Mouse (Mus musculus) forebrain, embryonic 15.5 days (tissue): Measurements from ENCODE around the gene Vsig8. TPM values are rescaled to one million over a fixed set of nuclear protein-coding genes. Genes with fewer than 3 reads are reported as not detected.

ENCODE experiments used
- ATAC-seq: fragments of 200-750 bp; cut with Nextera tagmentation; replicated peaks from 2 replicates; pipeline ENCODE4 v1.8.0; 2017; ENCODE audit warnings: mild to moderate bottlenecking, moderate TSS enrichment, moderate library complexity
- H3K27ac ChIP-seq: fragments of 300-500 bp; sonication (generic); replicated peaks from 2 replicates; pipeline ENCODE4 v1.5.1; 2015; ENCODE audit warnings: mild to moderate bottlenecking, inconsistent platforms
- H3K27me3 ChIP-seq: fragments of 300-500 bp; sonication (generic); 2 replicates; pipeline ENCODE4 v1.6.1; 2015; ENCODE audit warnings: inconsistent platforms
- H3K36me3 ChIP-seq: fragments of 300-500 bp; sonication (generic); 2 replicates; pipeline ENCODE4 v1.6.1; 2015; ENCODE audit warnings: mild to moderate bottlenecking, inconsistent platforms
- H3K4me1 ChIP-seq: fragments of 300-500 bp; sonication (generic); 2 replicates; pipeline ENCODE4 v1.6.1; 2015; ENCODE audit warnings: inconsistent platforms
- H3K4me2 ChIP-seq: fragments of 300-500 bp; sonication (generic); replicated peaks from 2 replicates; pipeline ENCODE4 v1.6.1; 2015; ENCODE audit warnings: mild to moderate bottlenecking, inconsistent platforms
- H3K4me3 ChIP-seq: fragments of 300-500 bp; sonication (generic); 2 replicates; pipeline ENCODE4 v1.5.1; 2015; ENCODE audit warnings: mild to moderate bottlenecking, inconsistent platforms
- H3K9ac ChIP-seq: fragments of 300-500 bp; sonication (generic); replicated peaks from 2 replicates; pipeline ENCODE4 v1.6.1; 2015; ENCODE audit warnings: mild to moderate bottlenecking, inconsistent platforms
- H3K9me3 ChIP-seq: fragments of 300-500 bp; sonication (generic); 2 replicates; pipeline ENCODE4 v1.6.1; 2016; ENCODE audit warnings: inconsistent platforms
- WGBS: fragments of 180-500 bp; shearing (Covaris S2); methylation state at CpG from one replicate; pipeline ENCODE4 v1.1.7; 2015; ENCODE audit warnings: mixed read lengths; 5-methylcytosine and 5-hydroxymethylcytosine counted together
- polyA plus RNA-seq: library from polyadenylated mRNA; unstranded; fragments of >200 nt; fragmentation: Nextera tagmentation; extraction: Ambion mirVana; gene quantifications from 2 replicates; pipeline ENCODE4 v1.2.1, GENCODE M21; 2015

Vsig8 gene
- polyA plus RNA-seq, 1 experiment from 2014 or later, result 0.14 TPM

- Histone ChIP-seq H3K4me2 (peak overlapping the region; percentile 35), H3K9ac (no peak overlapping the region), H3K27ac (no peak overlapping the region), H3K4me3 (peak overlapping the region; percentile 20), H3K9me3 (no peaks in the 10 kb centered on the region), H3K4me1 (0 out of 2 replicates have a peak, but pooled peaks cover 13% of the 10 kb centered on the region), H3K27me3 (peaks cover 3% of the 10 kb centered on the region; the same call in 1 of the 2 replicates), H3K36me3 (no peaks in the 10 kb centered on the region)
- WGBS, result 1% methylated on average over 12 of the region's 13 CpGs
- peak; percentile 67 for ATAC-seq
These were observed 23.2 kb upstream of the Vsig8 start for GRCm38 (mm10) chr1:172532551-172532950.

- Histone ChIP-seq H3K4me3 (no peak overlapping the region), H3K4me1 (peaks cover 17% of the 10 kb centered on the region; the same call in 1 of the 2 replicates), H3K9ac (no peak overlapping the region), H3K27me3 (peaks cover 3% of the 10 kb centered on the region; the same call in 1 of the 2 replicates), H3K4me2 (no peak overlapping the region), H3K36me3 (no peaks in the 10 kb centered on the region), H3K27ac (no peak overlapping the region), H3K9me3 (no peaks in the 10 kb centered on the region)
- ATAC-seq, result no peak
- 80% methylated on average over 16 of the region's 16 CpGs for WGBS
These were observed 20.6 kb upstream of the Vsig8 start for GRCm38 (mm10) chr1:172535116-172535515.

GRCm38 (mm10) chr1:172539827-172540226, 15.9 kb upstream of the Vsig8 start:
- Histone ChIP-seq H3K9me3 (no peaks in the 10 kb centered on the region), H3K9ac (no peak overlapping the region), H3K27me3 (no peaks in the 10 kb centered on the region), H3K4me1 (peaks cover 10% of the 10 kb centered on the region; the same call in 1 of the 2 replicates), H3K36me3 (no peaks in the 10 kb centered on the region), H3K4me2 (no peak overlapping the region), H3K4me3 (no peak overlapping the region), H3K27ac (no peak overlapping the region)
- 32% methylated on average over 6 of the region's 6 CpGs for WGBS
- peak; percentile 18 for ATAC-seq

- 40% methylated on average over 11 of the region's 11 CpGs for WGBS
- H3K9me3 ChIP-seq, result no peaks in the 10 kb centered on the region
- no peak overlapping the region for H3K4me2 ChIP-seq
- H3K9ac ChIP-seq, result no peak overlapping the region
- H3K27ac ChIP-seq, result no peak overlapping the region
- no peak overlapping the region for H3K4me3 ChIP-seq
- H3K36me3 ChIP-seq, result no peaks in the 10 kb centered on the region
- no peaks in the 10 kb centered on the region for H3K27me3 ChIP-seq
- peak; percentile 55; the same call in 1 of the 2 replicates for ATAC-seq
- H3K4me1 ChIP-seq, result peaks cover 10% of the 10 kb centered on the region; the same call in 1 of the 2 replicates
These were observed 15.4 kb upstream of the Vsig8 start for GRCm38 (mm10) chr1:172540283-172540820.

GRCm38 (mm10) chr1:172546062-172546461, 9.7 kb upstream of the Vsig8 start:
- Histone ChIP-seq H3K4me2 (no peak overlapping the region), H3K27me3 (no peaks in the 10 kb centered on the region), H3K9ac (no peak overlapping the region), H3K9me3 (no peaks in the 10 kb centered on the region), H3K4me3 (no peak overlapping the region), H3K27ac (no peak overlapping the region), H3K4me1 (peaks cover 19% of the 10 kb centered on the region), H3K36me3 (no peaks in the 10 kb centered on the region)
- ATAC-seq, result no peak
- 95% methylated on average over 4 of the region's 4 CpGs for WGBS

GRCm38 (mm10) chr1:172548501-172548900, 7.2 kb upstream of the Vsig8 start:
- no peak for ATAC-seq
- Histone ChIP-seq H3K9ac (no peak overlapping the region), H3K9me3 (no peaks in the 10 kb centered on the region), H3K4me3 (no peak overlapping the region), H3K27ac (no peak overlapping the region), H3K36me3 (no peaks in the 10 kb centered on the region), H3K4me2 (no peak overlapping the region), H3K4me1 (peaks cover 21% of the 10 kb centered on the region), H3K27me3 (no peaks in the 10 kb centered on the region)
- WGBS, result 69% methylated on average over 7 of the region's 7 CpGs

- no peaks in the 10 kb centered on the region for H3K27me3 ChIP-seq
- H3K4me2 ChIP-seq, result peak overlapping the region; percentile 55; the same call in 1 of the 2 replicates
- H3K9ac ChIP-seq, result no peak overlapping the region
- no peaks in the 10 kb centered on the region for H3K9me3 ChIP-seq
- H3K4me3 ChIP-seq, result no peak overlapping the region
- peaks cover 21% of the 10 kb centered on the region for H3K4me1 ChIP-seq
- H3K27ac ChIP-seq, result no peak overlapping the region
- WGBS, result 14% methylated on average over 2 of the region's 2 CpGs
- H3K36me3 ChIP-seq, result no peaks in the 10 kb centered on the region
- ATAC-seq, result no peak
These were observed 6.4 kb upstream of the Vsig8 start for GRCm38 (mm10) chr1:172549314-172549713.

- 3% methylated on average over 8 of the region's 8 CpGs for WGBS
- Histone ChIP-seq H3K27me3 (no peaks in the 10 kb centered on the region), H3K9ac (peak overlapping the region; percentile 47; the same call in 1 of the 2 replicates), H3K4me1 (peaks cover 21% of the 10 kb centered on the region), H3K27ac (no peak overlapping the region), H3K36me3 (no peaks in the 10 kb centered on the region), H3K9me3 (no peaks in the 10 kb centered on the region), H3K4me3 (peak overlapping the region; percentile 44), H3K4me2 (peak overlapping the region; percentile 55)
- no peak for ATAC-seq
These were observed 6.0 kb upstream of the Vsig8 start for GRCm38 (mm10) chr1:172549717-172550116.

- no peaks in the 10 kb centered on the region for H3K9me3 ChIP-seq
- peak; percentile 90 for ATAC-seq
- H3K4me1 ChIP-seq, result peaks cover 21% of the 10 kb centered on the region
- H3K27me3 ChIP-seq, result no peaks in the 10 kb centered on the region
- peak overlapping the region; percentile 44 for H3K4me3 ChIP-seq
- peak overlapping the region; percentile 55 for H3K4me2 ChIP-seq
- H3K36me3 ChIP-seq, result no peaks in the 10 kb centered on the region
- 0 out of 2 replicates have a peak overlapping the region, but pooled peaks have one; percentile 1 for H3K27ac ChIP-seq
- under 1% methylated on average over 8 of the region's 8 CpGs for WGBS
- peak overlapping the region; percentile 47 for H3K9ac ChIP-seq
These were observed 5.2 kb upstream of the Vsig8 start for GRCm38 (mm10) chr1:172550551-172550951.

- 32% methylated on average over 7 of the region's 7 CpGs for WGBS
- Histone ChIP-seq H3K4me2 (peak overlapping the region; percentile 55), H3K9me3 (no peaks in the 10 kb centered on the region), H3K4me1 (peaks cover 21% of the 10 kb centered on the region), H3K36me3 (no peaks in the 10 kb centered on the region), H3K27ac (0 out of 2 replicates have a peak overlapping the region, but pooled peaks have one; percentile 1), H3K27me3 (no peaks in the 10 kb centered on the region), H3K9ac (peak overlapping the region; percentile 47; the same call in 1 of the 2 replicates), H3K4me3 (no peak overlapping the region)
- no peak for ATAC-seq
These were observed 4.7 kb upstream of the Vsig8 start for GRCm38 (mm10) chr1:172551009-172551408.

GRCm38 (mm10) chr1:172552623-172553022, 3.1 kb upstream of the Vsig8 start:
- Histone ChIP-seq H3K9me3 (no peaks in the 10 kb centered on the region), H3K4me1 (peaks cover 21% of the 10 kb centered on the region), H3K4me2 (no peak overlapping the region), H3K27me3 (no peaks in the 10 kb centered on the region), H3K9ac (no peak overlapping the region), H3K27ac (no peak overlapping the region), H3K36me3 (no peaks in the 10 kb centered on the region), H3K4me3 (no peak overlapping the region)
- ATAC-seq, result no peak
- WGBS, result 35% methylated on average over 1 of the region's 1 CpGs

- Histone ChIP-seq H3K4me2 (peak overlapping the region; percentile 93), H3K4me3 (peak overlapping the region; percentile 69), H3K9ac (peak overlapping the region; percentile 59), H3K27ac (no peak overlapping the region), H3K36me3 (no peaks in the 10 kb centered on the region), H3K4me1 (peaks cover 17% of the 10 kb centered on the region), H3K9me3 (no peaks in the 10 kb centered on the region), H3K27me3 (peaks cover 23% of the 10 kb centered on the region)
- peak; percentile 88 for ATAC-seq
- WGBS, result under 1% methylated on average over 66 of the region's 66 CpGs
These were observed 7.1 kb downstream of the Vsig8 start for GRCm38 (mm10) chr1:172562641-172563464.
